Mouse (Mus musculus) forebrain, embryonic 12.5 days (tissue): ENCODE data around the gene Sufu. TPM values are rescaled to one million over a fixed set of nuclear protein-coding genes. Genes with fewer than 3 reads are reported as not detected.
A peak's percentile ranks its signal among the peaks of the same experiment; 100 is the strongest.

Experiments
- ATAC-seq: fragments of 200-750 bp; cut with Nextera tagmentation; 2 replicates; pipeline ENCODE4 v1.8.0; 2017; ENCODE audit warnings: moderate TSS enrichment; ENCODE audit not compliant: low FRiP score
- H3K27ac ChIP-seq: fragments of 300-500 bp; sonication (generic); 2 replicates; pipeline ENCODE4 v1.5.1; 2016; ENCODE audit warnings: mild to moderate bottlenecking
- H3K27me3 ChIP-seq: fragments of 300-500 bp; sonication (generic); 2 replicates; pipeline ENCODE4 v1.6.1; 2016; ENCODE audit warnings: mild to moderate bottlenecking
- H3K36me3 ChIP-seq: fragments of 300-500 bp; sonication (generic); replicated peaks from 2 replicates; pipeline ENCODE4 v1.6.1; 2016; ENCODE audit warnings: mild to moderate bottlenecking
- H3K4me1 ChIP-seq: fragments of 300-500 bp; sonication (generic); 2 replicates; pipeline ENCODE4 v1.6.1; 2016
- H3K4me2 ChIP-seq: fragments of 300-500 bp; sonication (generic); 2 replicates; pipeline ENCODE4 v1.6.1; 2016; ENCODE audit warnings: mild to moderate bottlenecking, moderate library complexity
- H3K4me3 ChIP-seq: fragments of 300-500 bp; sonication (generic); replicated peaks from 2 replicates; pipeline ENCODE4 v1.5.1; 2016; ENCODE audit warnings: mild to moderate bottlenecking
- H3K9ac ChIP-seq: fragments of 300-500 bp; sonication (generic); 2 replicates; pipeline ENCODE4 v1.6.1; 2016; ENCODE audit warnings: mild to moderate bottlenecking
- H3K9me3 ChIP-seq: fragments of 300-500 bp; sonication (generic); 2 replicates; pipeline ENCODE4 v1.6.1; 2016
- WGBS: fragments of 180-500 bp; shearing (Covaris S2); methylation state at CpG from one replicate; pipeline ENCODE4 v1.1.7; 2016; 5-methylcytosine and 5-hydroxymethylcytosine counted together
- polyA plus RNA-seq: library from polyadenylated mRNA; unstranded; fragments of >200 nt; fragmentation: Nextera tagmentation; extraction: Ambion mirVana; gene quantifications from 2 replicates; pipeline ENCODE4 v1.2.1, GENCODE M21; 2016

Gene Sufu
- polyA plus RNA-seq, 1 experiment from 2014 or later: 38.7 TPM

- Histone ChIP-seq H3K9ac (no peak overlapping the region), H3K9me3 (no peaks in the 10 kb centered on the region), H3K36me3 (no peaks in the 10 kb centered on the region; the same call in 1 of the 2 replicates), H3K4me2 (no peak overlapping the region), H3K4me1 (peaks cover 43% of the 10 kb centered on the region), H3K27ac (no peak overlapping the region), H3K27me3 (no peaks in the 10 kb centered on the region), H3K4me3 (no peak overlapping the region)
- WGBS: 68% methylated on average over 6 of the region's 6 CpGs
- ATAC-seq: no peak
Measured at GRCm38 (mm10) chr19:46445641-46446040, 48.9 kb downstream of the Sufu start.

GRCm38 (mm10) chr19:46446436-46447020 lies 49.8 kb downstream of the Sufu start:
- Histone ChIP-seq H3K36me3 (peaks cover 5% of the 10 kb centered on the region; the same call in 1 of the 2 replicates), H3K4me3 (no peak overlapping the region), H3K27me3 (no peaks in the 10 kb centered on the region), H3K27ac (peak overlapping the region; percentile 2; the same call in 1 of the 2 replicates), H3K4me2 (no peak overlapping the region), H3K9me3 (no peaks in the 10 kb centered on the region), H3K4me1 (peaks cover 44% of the 10 kb centered on the region), H3K9ac (no peak overlapping the region)
- ATAC-seq: no peak
- 60% methylated on average over 5 of the region's 5 CpGs for WGBS

GRCm38 (mm10) chr19:46447110-46447509 lies 50.4 kb downstream of the Sufu start:
- Histone ChIP-seq H3K27ac (peak overlapping the region; percentile 43; the same call in 1 of the 2 replicates), H3K4me3 (no peak overlapping the region), H3K9me3 (no peaks in the 10 kb centered on the region), H3K27me3 (no peaks in the 10 kb centered on the region), H3K36me3 (peaks cover 6% of the 10 kb centered on the region; the same call in 1 of the 2 replicates), H3K4me2 (no peak overlapping the region), H3K9ac (no peak overlapping the region), H3K4me1 (peaks cover 50% of the 10 kb centered on the region)
- ATAC-seq: no peak; the same call in 1 of the 2 replicates
- 18% methylated on average over 7 of the region's 7 CpGs for WGBS

GRCm38 (mm10) chr19:46447911-46448310 lies 51.2 kb downstream of the Sufu start:
- WGBS: 61% methylated on average over 6 of the region's 6 CpGs
- Histone ChIP-seq H3K4me3 (no peak overlapping the region), H3K36me3 (peaks cover 6% of the 10 kb centered on the region; the same call in 1 of the 2 replicates), H3K27me3 (no peaks in the 10 kb centered on the region), H3K4me1 (peaks cover 50% of the 10 kb centered on the region), H3K9ac (peak overlapping the region; percentile 17; the same call in 1 of the 2 replicates), H3K4me2 (no peak overlapping the region), H3K27ac (peak overlapping the region; percentile 47; the same call in 1 of the 2 replicates), H3K9me3 (no peaks in the 10 kb centered on the region)
- ATAC-seq: no peak

DNA sequence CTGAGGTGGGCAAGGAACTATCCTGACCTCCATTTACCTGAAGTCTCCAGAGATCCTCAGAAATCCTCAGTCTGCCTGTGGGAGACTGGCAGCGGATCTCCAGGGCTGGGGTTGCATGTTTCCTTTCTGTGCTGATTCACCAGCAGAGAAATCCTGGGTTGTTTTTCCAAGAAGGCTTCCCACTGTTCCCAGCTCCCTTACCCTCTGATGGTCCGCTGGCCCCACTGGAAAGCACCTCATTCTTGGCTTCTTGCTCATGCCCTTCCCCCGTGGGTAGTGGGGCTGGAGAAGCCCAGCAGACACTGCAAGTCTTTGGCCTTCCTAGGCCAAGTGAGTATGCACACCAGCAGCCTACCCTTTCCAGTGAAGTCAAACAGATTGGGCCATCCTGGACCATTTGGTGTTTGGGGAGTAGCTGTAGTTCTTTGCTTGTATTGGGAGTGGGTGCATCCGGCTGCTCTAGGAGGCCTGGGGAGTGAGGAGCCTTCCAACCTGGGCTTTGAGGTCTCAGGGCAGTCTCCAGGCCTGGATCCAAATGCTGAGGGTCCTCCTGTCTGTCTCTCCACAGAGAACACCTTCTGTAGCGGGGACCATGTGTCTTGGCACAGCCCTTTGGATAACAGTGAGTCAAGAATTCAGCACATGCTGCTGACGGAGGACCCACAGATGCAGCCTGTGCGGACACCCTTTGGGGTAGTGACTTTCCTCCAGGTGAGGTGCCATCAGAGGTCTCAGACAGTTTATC lies 52.7 kb downstream of the Sufu start:
- H3K27ac ChIP-seq: no peak overlapping the region
- no peaks in the 10 kb centered on the region for H3K9me3 ChIP-seq

GRCm38 (mm10) chr19:46452052-46452827 lies 55.5 kb downstream of the Sufu start:
- no peak overlapping the region for H3K4me3 ChIP-seq
- H3K9ac ChIP-seq: 0 out of 2 replicates have a peak overlapping the region, but pooled peaks have one; percentile 1
- peaks cover 43% of the 10 kb centered on the region for H3K36me3 ChIP-seq

More for the DNA sequence above, 52.7 kb downstream of the Sufu start:
- Histone ChIP-seq H3K4me2 (no peak overlapping the region), H3K4me3 (no peak overlapping the region), H3K9ac (no peak overlapping the region), H3K4me1 (peaks cover 36% of the 10 kb centered on the region), H3K36me3 (peaks cover 18% of the 10 kb centered on the region), H3K27me3 (no peaks in the 10 kb centered on the region)
- 90% methylated on average over 7 of the region's 7 CpGs for WGBS
- no peak for ATAC-seq

GRCm38 (mm10) chr19:46452916-46453315 lies 56.2 kb downstream of the Sufu start:
- Histone ChIP-seq H3K36me3 (peaks cover 48% of the 10 kb centered on the region), H3K4me1 (peaks cover 17% of the 10 kb centered on the region), H3K4me3 (no peak overlapping the region), H3K4me2 (no peak overlapping the region), H3K9me3 (no peaks in the 10 kb centered on the region), H3K9ac (no peak overlapping the region), H3K27ac (no peak overlapping the region), H3K27me3 (no peaks in the 10 kb centered on the region)
- no peak for ATAC-seq
- 92% methylated on average over 9 of the region's 9 CpGs for WGBS

More at GRCm38 (mm10) chr19:46452052-46452827, 55.5 kb downstream of the Sufu start:
- Histone ChIP-seq H3K27me3 (no peaks in the 10 kb centered on the region), H3K9me3 (no peaks in the 10 kb centered on the region), H3K4me1 (peaks cover 24% of the 10 kb centered on the region), H3K4me2 (no peak overlapping the region), H3K27ac (peak overlapping the region; percentile 46; the same call in 1 of the 2 replicates)
- ATAC-seq: 0 out of 2 replicates have a peak, but pooled peaks have one; percentile 30
- 44% methylated on average over 10 of the region's 10 CpGs for WGBS

DNA sequence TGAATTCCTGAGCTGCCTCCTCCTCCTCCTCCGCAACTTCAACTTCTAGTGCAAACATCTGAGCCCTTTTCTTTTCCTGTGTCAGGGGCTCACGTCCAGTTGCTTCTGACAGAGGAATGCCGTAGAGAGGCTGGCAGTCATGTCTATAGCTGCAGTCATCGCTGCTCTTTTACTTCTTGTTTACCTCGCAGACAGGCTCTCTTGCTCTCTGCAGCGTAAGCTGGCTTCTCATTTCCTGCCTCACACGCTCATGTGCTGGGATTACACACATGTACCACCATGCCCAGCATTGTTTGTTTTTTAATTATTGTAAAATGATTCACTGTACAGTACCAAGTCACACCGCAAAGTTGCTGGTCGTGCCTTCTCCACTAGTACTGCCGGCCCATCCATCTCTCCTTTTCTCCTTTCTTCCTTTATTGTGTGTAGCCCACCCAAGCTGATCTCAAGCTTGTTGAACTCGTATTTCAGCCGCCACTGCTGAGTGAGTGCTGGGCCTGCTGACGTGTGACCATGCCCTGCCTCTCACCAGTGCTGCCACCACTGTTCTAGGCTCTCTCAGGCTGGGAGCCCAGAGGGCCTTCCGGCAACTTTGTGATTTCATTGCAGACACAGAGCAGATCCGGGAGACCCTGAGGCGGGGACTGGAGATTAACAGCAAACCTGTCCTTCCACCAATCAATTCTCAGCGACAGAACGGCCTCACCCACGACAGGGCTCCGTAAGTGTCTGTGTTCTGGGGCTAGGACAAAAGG lies 57.6 kb downstream of the Sufu start:
- Histone ChIP-seq H3K4me2 (no peak overlapping the region), H3K9ac (no peak overlapping the region), H3K4me1 (peaks cover 12% of the 10 kb centered on the region), H3K27me3 (no peaks in the 10 kb centered on the region), H3K9me3 (no peaks in the 10 kb centered on the region), H3K27ac (0 out of 2 replicates have a peak overlapping the region, but pooled peaks have one; percentile 25), H3K4me3 (no peak overlapping the region), H3K36me3 (peaks cover 58% of the 10 kb centered on the region)
- no peak for ATAC-seq
- 84% methylated on average over 20 of the region's 20 CpGs for WGBS

- Histone ChIP-seq H3K27me3 (no peaks in the 10 kb centered on the region), H3K36me3 (peaks cover 65% of the 10 kb centered on the region), H3K4me1 (peaks cover 12% of the 10 kb centered on the region), H3K4me3 (no peak overlapping the region), H3K9ac (no peak overlapping the region), H3K27ac (0 out of 2 replicates have a peak overlapping the region, but pooled peaks have one; percentile 25), H3K4me2 (no peak overlapping the region), H3K9me3 (no peaks in the 10 kb centered on the region)
- ATAC-seq: no peak
- 68% methylated on average over 1 of the region's 1 CpGs for WGBS
Measured at GRCm38 (mm10) chr19:46455032-46455431, 58.3 kb downstream of the Sufu start.

- no peak overlapping the region for H3K9ac ChIP-seq
- H3K27ac ChIP-seq: peak overlapping the region; percentile 32; the same call in 1 of the 2 replicates
Measured at GRCm38 (mm10) chr19:46455556-46455955, 58.9 kb downstream of the Sufu start.

DNA sequence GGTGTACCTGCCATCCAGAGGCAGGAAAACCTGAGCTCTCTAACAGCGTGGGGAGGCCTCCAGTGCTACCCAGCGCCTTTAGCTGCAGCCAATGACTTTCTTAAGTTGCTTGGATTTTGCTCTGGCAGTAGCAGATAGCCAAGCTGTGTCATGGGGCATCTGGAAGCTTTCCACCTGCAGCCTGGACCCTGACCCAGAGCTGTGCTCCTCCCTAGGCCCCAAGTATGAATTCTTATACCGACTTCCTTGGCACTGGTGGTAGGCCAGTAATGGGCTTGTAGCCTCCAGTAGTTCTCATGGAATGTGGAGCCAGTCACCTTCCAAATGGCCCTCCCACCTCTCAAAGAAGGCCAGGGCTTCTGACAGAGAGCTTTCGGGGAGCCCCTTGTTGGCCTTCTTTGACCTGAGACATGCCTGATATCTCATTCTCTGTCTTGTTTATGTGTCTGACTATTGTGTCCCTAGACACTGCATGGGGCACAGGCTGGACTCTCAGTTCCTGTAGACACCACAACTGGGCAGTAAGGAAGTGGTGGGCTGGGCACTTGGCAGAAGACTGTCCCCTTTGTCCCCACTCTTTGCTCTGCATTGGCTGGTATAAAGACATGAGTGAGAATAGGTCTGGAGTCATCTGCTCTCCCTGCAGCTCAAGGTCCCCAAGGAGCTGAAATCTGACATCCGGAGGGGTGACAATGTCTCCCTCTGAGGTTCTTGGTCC lies 59.5 kb downstream of the Sufu start:
- H3K36me3 ChIP-seq: peaks cover 74% of the 10 kb centered on the region
- WGBS: 91% methylated on average over 5 of the region's 5 CpGs
- H3K9me3 ChIP-seq: no peaks in the 10 kb centered on the region
- H3K9ac ChIP-seq: 0 out of 2 replicates have a peak overlapping the region, but pooled peaks have one; percentile 7
- no peaks in the 10 kb centered on the region for H3K27me3 ChIP-seq
- no peak overlapping the region for H3K4me3 ChIP-seq
- peaks cover 12% of the 10 kb centered on the region for H3K4me1 ChIP-seq
- H3K4me2 ChIP-seq: no peak overlapping the region
- peak overlapping the region; percentile 32; the same call in 1 of the 2 replicates for H3K27ac ChIP-seq
- no peak for ATAC-seq

More at GRCm38 (mm10) chr19:46455556-46455955, 58.9 kb downstream of the Sufu start:
- Histone ChIP-seq H3K4me1 (peaks cover 12% of the 10 kb centered on the region), H3K36me3 (peaks cover 71% of the 10 kb centered on the region), H3K9me3 (no peaks in the 10 kb centered on the region), H3K27me3 (no peaks in the 10 kb centered on the region), H3K4me3 (no peak overlapping the region), H3K4me2 (no peak overlapping the region)
- 96% methylated on average over 8 of the region's 8 CpGs for WGBS
- ATAC-seq: no peak
